Mouse (Mus musculus): ENCODE results near the gene Cxcl17. TPM values are rescaled to one million over a fixed set of nuclear protein-coding genes. Genes with fewer than 3 reads are reported as not detected.

Gene Cxcl17
- polyA plus RNA-seq, 1 experiment from 2014 or later: 0.80 TPM

DNA sequence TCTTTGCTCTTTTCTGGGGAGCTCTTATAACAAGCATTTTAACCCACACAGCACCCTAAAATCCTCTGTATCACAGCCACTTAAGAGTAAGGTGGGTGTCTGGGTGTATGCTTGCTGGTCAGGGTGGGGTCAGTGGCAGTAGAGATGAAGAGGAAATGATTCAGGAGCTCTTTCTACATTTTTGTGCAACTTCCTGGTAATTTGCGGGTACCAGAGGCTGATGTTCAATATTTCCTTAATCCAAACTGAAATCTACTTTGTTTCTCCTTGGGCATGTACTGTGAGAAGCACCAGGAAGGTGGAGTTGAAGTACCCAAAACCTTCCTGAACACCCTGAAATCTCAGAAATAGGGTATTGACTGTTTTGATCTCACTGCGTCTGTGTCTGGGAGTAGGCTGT is 24.0 kb upstream of the Cxcl17 start:
- Histone ChIP-seq H3K4me3 (replicated peaks; ENCODE audit: low read length) (no peak overlapping the region), H3K4me1 (replicated peaks; ENCODE audit: control insufficient read depth, insufficient read depth, low read length) (no peaks in the 10 kb centered on the region), H3K4me2 (replicated peaks) (no peak overlapping the region), H3K36me3 (replicated peaks; ENCODE audit: control insufficient read depth, insufficient read depth) (no peaks in the 10 kb centered on the region), H3K9me3 (ENCODE audit: control insufficient read depth, low read length) (no peaks in the 10 kb centered on the region), H3K9ac (no peak overlapping the region), H3K27me3 (ENCODE audit: control insufficient read depth, insufficient read depth, low read length) (no peaks in the 10 kb centered on the region), H3K27ac (no peak overlapping the region)
- ATAC-seq (ENCODE audit: low FRiP score) (no peak), DNase-seq (ENCODE audit: low spot score) (no peak)
- WGBS: 89% methylated on average over 2 of the region's 2 CpGs

DNA sequence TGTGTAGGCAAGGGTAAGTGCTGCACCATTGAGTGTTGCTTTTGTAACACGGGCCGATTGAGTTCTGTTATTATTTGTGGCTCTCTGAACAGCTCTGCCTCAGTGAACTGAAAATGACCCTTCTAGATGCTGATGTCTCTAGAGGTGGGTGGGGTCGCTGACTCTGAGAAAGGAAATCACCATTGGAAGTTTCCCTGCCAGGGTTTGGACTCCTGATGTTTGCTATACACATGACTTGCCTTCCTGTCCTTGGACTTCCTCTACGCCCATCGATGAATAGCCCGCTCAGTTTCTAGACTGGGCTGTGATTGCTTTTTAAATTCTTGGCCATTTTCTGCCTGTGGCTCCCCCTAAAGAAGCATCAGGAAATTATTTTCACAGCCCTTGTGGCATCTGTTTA is 23.5 kb upstream of the Cxcl17 start:
- no peak for DNase-seq (ENCODE audit: low spot score)
- 84% methylated on average over 6 of the region's 6 CpGs for WGBS
- Histone ChIP-seq H3K36me3 (replicated peaks; ENCODE audit: control insufficient read depth, insufficient read depth) (no peaks in the 10 kb centered on the region), H3K9ac (no peak overlapping the region), H3K4me3 (replicated peaks; ENCODE audit: low read length) (no peak overlapping the region), H3K4me1 (replicated peaks; ENCODE audit: control insufficient read depth, insufficient read depth, low read length) (no peaks in the 10 kb centered on the region), H3K27me3 (ENCODE audit: control insufficient read depth, insufficient read depth, low read length) (no peaks in the 10 kb centered on the region), H3K27ac (no peak overlapping the region), H3K4me2 (replicated peaks) (no peak overlapping the region), H3K9me3 (ENCODE audit: control insufficient read depth, low read length) (no peaks in the 10 kb centered on the region)
- no peak for ATAC-seq (ENCODE audit: low FRiP score)

DNA sequence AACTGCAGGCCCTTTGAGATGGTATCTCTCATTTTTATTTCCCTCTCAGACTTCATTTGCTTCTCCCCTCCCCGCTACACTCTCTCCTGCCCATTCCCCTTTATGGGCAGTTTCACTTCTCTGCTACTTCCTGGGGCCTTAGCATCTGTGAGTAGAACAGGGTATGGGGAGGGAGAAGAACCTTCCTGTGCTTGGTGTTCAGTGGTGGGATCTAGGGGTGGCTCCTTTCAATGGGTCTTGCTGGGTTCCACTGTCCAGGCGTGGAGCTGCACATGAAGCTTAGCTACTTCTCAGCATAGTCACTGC is 22.8 kb upstream of the Cxcl17 start:
- Histone ChIP-seq H3K4me1 (replicated peaks; ENCODE audit: control insufficient read depth, insufficient read depth, low read length) (no peaks in the 10 kb centered on the region), H3K4me3 (replicated peaks; ENCODE audit: low read length) (no peak overlapping the region), H3K27ac (no peak overlapping the region), H3K36me3 (replicated peaks; ENCODE audit: control insufficient read depth, insufficient read depth) (no peaks in the 10 kb centered on the region), H3K27me3 (ENCODE audit: control insufficient read depth, insufficient read depth, low read length) (no peaks in the 10 kb centered on the region), H3K9me3 (ENCODE audit: control insufficient read depth, low read length) (no peaks in the 10 kb centered on the region), H3K4me2 (replicated peaks) (no peak overlapping the region), H3K9ac (no peak overlapping the region)
- ATAC-seq (ENCODE audit: low FRiP score): no peak
- 94% methylated on average over 2 of the region's 2 CpGs for WGBS
- no peak for DNase-seq (ENCODE audit: low spot score)

DNA sequence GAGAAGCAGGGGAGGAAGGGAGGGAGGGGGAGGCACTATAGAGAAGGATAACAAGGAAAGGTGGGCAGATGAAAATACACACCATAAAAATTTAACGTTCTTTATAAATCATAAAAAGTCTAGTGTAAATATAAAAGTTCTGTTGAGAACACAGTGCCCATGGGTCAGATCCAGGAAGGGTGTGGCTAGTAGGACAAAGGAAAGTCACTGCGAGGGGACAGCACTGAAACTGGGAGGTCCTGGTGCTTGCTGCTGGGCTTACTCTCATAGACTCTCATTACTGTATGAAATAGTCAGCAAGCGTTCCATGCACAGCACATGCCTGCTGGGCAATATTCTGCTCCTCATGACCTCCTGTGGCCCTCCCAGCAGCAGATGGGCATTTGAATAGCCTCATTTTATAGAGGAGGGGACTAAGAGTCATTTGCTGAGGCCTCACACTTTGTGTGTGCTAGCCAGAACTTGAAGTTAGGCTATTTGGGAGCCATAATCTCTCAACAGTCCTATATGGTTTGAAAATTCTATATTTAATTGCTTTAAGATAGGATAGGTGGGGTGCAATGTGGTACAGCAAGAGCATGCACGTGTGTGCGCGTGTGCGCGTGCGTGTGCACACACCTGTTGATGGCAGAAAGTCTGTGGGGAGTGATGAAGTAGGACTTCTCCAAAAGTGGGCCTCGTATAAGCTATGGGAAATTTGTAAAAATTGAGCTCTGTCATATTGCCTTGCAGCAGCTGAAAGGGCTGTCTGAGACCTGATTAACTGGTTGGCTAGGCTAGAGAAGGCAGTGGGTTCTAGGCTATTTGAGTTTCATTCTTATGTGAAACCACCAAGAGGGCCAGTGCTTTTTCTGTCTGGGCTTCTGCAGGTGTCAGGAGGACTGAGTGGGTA is 22.2 kb upstream of the Cxcl17 start:
- no peak overlapping the region for H3K4me2 ChIP-seq (replicated peaks)
- ATAC-seq (ENCODE audit: low FRiP score): no peak
- no peak overlapping the region for H3K4me3 ChIP-seq (replicated peaks; ENCODE audit: low read length)
- no peak for DNase-seq (ENCODE audit: low spot score)
- H3K27ac ChIP-seq: no peak overlapping the region
- H3K9ac ChIP-seq: no peak overlapping the region
- H3K27me3 ChIP-seq (ENCODE audit: control insufficient read depth, insufficient read depth, low read length): no peaks in the 10 kb centered on the region
- no peaks in the 10 kb centered on the region for H3K36me3 ChIP-seq (replicated peaks; ENCODE audit: control insufficient read depth, insufficient read depth)
- no peaks in the 10 kb centered on the region for H3K9me3 ChIP-seq (ENCODE audit: control insufficient read depth, low read length)
- H3K4me1 ChIP-seq (replicated peaks; ENCODE audit: control insufficient read depth, insufficient read depth, low read length): no peaks in the 10 kb centered on the region
- WGBS: 86% methylated on average over 10 of the region's 10 CpGs

DNA sequence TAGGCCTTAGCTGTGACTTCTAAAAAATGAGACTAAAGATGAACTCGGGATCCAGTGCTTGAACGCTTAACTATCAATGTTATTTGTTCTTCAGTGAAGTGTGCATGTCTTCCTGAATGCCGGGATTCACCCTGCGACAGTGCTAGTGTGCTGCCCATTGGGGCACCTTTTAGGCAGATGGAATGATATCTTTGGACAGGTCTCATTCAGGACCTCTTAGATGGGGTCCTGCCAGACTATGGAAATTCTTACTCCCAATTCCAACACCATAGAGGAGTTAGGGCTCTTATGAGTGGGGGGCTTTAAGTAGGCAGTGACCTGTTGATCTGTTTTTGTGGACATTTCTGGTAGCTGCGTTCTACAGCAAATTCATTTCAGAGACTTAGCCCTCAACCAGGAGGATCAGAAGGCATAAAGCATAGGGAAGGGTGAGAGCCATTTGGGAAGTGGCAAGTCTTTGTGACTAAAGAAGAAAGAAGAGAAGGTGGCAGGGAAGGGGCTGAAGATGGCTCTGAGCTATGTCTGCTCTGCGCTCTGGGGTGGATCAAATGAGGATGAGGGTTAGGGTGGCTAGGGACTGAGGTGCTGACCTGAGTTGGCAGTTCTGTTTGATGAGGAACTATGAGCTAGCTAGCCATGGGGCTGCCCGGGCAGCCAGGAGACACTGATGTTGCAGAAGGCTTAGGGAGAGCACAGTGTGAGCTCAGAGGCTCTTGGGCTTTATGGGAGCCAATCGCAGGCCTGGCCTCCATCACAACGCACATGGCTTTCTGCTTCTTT is 21.3 kb upstream of the Cxcl17 start:
- 92% methylated on average over 9 of the region's 9 CpGs for WGBS
- Histone ChIP-seq H3K4me3 (replicated peaks; ENCODE audit: low read length) (no peak overlapping the region), H3K27ac (no peak overlapping the region), H3K9ac (no peak overlapping the region), H3K9me3 (ENCODE audit: control insufficient read depth, low read length) (no peaks in the 10 kb centered on the region), H3K27me3 (ENCODE audit: control insufficient read depth, insufficient read depth, low read length) (no peaks in the 10 kb centered on the region), H3K36me3 (replicated peaks; ENCODE audit: control insufficient read depth, insufficient read depth) (no peaks in the 10 kb centered on the region), H3K4me1 (replicated peaks; ENCODE audit: control insufficient read depth, insufficient read depth, low read length) (no peaks in the 10 kb centered on the region), H3K4me2 (replicated peaks) (no peak overlapping the region)
- DNase-seq (ENCODE audit: low spot score) (no peak), ATAC-seq (ENCODE audit: low FRiP score) (no peak)

DNA sequence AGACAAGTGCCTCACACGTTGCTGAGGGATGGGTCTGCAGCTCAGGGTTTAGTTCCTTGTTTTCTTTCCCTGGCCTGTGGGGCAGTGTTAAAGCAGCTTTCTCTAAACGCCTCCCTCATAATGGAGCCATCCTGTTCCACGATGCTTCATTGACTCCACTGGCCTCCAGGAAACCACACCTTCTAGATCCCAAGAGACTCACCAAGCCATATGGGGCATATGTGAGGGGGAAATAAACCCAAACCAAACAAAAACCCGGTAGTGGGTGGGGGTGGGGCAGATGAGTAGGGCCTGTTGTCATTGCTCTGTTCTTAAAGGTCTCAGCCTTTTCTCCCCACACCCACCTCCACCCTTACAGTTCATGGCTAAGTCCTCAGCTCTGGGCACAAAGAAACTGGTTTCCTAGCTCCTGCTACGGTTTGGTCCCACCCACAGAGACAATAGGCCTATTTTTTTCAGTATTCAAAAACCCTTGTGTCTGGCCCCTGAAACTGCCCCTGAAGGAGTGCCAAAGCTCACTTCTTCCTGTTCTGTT is 20.4 kb upstream of the Cxcl17 start:
- H3K36me3 ChIP-seq (replicated peaks; ENCODE audit: control insufficient read depth, insufficient read depth): no peaks in the 10 kb centered on the region
- H3K9ac ChIP-seq: no peak overlapping the region
- 11% methylated on average over 5 of the region's 5 CpGs for WGBS
- no peaks in the 10 kb centered on the region for H3K4me1 ChIP-seq (replicated peaks; ENCODE audit: control insufficient read depth, insufficient read depth, low read length)
- ATAC-seq (ENCODE audit: low FRiP score): no peak
- H3K27me3 ChIP-seq (ENCODE audit: control insufficient read depth, insufficient read depth, low read length): no peaks in the 10 kb centered on the region
- H3K4me3 ChIP-seq (replicated peaks; ENCODE audit: low read length): no peak overlapping the region
- H3K27ac ChIP-seq: no peak overlapping the region
- no peak for DNase-seq (ENCODE audit: low spot score)
- no peaks in the 10 kb centered on the region for H3K9me3 ChIP-seq (ENCODE audit: control insufficient read depth, low read length)
- H3K4me2 ChIP-seq (replicated peaks): no peak overlapping the region

DNA sequence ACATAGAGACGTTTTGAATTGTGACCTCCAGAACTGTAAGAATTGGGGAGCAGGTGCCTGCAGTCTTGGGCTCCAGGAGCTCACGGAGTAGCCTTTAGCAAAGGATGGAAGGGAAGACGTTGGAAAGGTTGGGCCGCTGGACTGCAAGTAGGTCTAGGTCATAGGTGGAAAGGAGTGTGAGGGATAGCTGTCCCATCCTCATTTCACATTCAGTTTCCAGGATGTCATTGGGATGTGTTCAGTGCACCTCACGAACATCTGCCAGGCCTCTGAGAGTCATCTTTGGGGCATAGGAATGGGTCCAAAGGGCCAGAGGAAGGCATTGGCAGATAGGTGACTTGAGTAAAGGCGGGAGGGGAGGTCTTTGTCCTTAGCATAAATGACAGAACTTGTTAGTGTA is 19.7 kb upstream of the Cxcl17 start:
- Histone ChIP-seq H3K9me3 (ENCODE audit: control insufficient read depth, low read length) (no peaks in the 10 kb centered on the region), H3K4me3 (replicated peaks; ENCODE audit: low read length) (no peak overlapping the region), H3K27me3 (ENCODE audit: control insufficient read depth, insufficient read depth, low read length) (no peaks in the 10 kb centered on the region), H3K27ac (no peak overlapping the region), H3K4me1 (replicated peaks; ENCODE audit: control insufficient read depth, insufficient read depth, low read length) (no peaks in the 10 kb centered on the region), H3K9ac (no peak overlapping the region), H3K4me2 (replicated peaks) (no peak overlapping the region), H3K36me3 (replicated peaks; ENCODE audit: control insufficient read depth, insufficient read depth) (no peaks in the 10 kb centered on the region)
- ATAC-seq (ENCODE audit: low FRiP score) (no peak), DNase-seq (ENCODE audit: low spot score) (no peak)
- WGBS: 91% methylated on average over 6 of the region's 6 CpGs

DNA sequence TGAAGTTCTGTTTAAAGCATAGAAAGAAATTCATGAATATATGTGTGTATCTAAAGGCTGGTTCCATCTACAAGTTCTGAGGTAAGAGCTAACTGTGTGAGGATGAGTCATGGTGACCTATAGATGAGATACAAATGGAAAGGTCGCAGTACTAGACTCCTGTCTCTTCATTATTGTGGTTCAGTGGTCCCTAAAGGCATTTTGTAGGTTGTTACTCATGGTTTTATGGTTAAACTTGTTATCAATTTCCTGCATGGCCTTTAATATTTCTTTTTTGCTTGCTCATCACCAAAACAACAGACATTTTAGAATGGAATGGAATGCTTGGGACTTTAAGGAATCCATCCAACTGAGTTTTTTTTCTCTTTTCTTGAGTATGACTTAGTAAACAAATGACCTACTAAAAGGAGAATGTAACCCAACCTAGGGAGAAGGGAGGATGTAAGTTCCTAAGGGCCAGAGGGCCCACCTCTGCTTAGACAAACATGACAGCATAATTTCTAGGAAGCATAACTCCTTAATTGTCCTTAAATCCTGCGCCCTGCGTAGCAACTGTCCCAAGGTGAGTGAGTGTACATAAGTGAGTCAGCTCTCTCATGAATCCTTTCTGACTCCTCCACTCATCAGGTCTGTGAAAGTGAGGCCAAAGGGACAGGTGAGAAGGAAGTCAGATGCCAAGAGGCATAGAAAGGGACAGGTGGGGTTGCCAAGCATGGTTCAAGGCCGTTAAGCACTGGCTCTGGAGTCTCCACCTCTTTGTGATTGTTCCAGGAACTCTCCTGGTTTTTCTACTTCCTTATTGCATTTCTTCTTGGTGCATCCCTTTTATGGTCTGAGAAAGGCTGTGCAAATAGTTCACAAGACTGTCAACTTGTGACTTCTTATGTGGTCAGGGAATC is 17.4 kb upstream of the Cxcl17 start:
- no peak overlapping the region for H3K4me2 ChIP-seq (replicated peaks)
- DNase-seq (ENCODE audit: low spot score): no peak
- no peak overlapping the region for H3K27ac ChIP-seq
- no peaks in the 10 kb centered on the region for H3K36me3 ChIP-seq (replicated peaks; ENCODE audit: control insufficient read depth, insufficient read depth)
- no peak overlapping the region for H3K4me3 ChIP-seq (replicated peaks; ENCODE audit: low read length)
- WGBS: 92% methylated on average over 4 of the region's 4 CpGs
- no peaks in the 10 kb centered on the region for H3K9me3 ChIP-seq (ENCODE audit: control insufficient read depth, low read length)
- H3K27me3 ChIP-seq (ENCODE audit: control insufficient read depth, insufficient read depth, low read length): no peaks in the 10 kb centered on the region
- H3K9ac ChIP-seq: no peak overlapping the region
- no peak for ATAC-seq (ENCODE audit: low FRiP score)
- no peaks in the 10 kb centered on the region for H3K4me1 ChIP-seq (replicated peaks; ENCODE audit: control insufficient read depth, insufficient read depth, low read length)

DNA sequence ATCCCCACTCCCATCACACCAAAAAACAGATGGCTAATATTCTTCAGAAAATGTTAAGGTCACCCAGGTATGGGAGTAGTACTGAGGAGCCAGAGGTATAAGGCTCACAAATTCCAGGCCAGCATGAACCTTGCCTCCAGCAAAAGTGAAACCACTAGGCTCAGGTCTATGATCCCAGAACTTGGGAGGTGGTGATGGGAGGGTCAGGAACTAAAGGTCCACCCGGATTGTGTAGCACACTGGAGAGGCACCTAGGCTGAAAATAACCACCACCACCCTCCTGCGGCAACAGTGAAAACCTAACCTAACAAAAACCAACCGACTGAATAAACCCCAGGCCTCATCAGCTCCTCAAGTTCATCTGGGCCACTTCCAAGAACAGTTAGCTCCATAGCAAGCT is 15.6 kb upstream of the Cxcl17 start:
- Histone ChIP-seq H3K27ac (no peak overlapping the region), H3K27me3 (ENCODE audit: control insufficient read depth, insufficient read depth, low read length) (no peaks in the 10 kb centered on the region), H3K4me3 (replicated peaks; ENCODE audit: low read length) (no peak overlapping the region), H3K36me3 (replicated peaks; ENCODE audit: control insufficient read depth, insufficient read depth) (no peaks in the 10 kb centered on the region), H3K9ac (no peak overlapping the region), H3K4me1 (replicated peaks; ENCODE audit: control insufficient read depth, insufficient read depth, low read length) (no peaks in the 10 kb centered on the region), H3K4me2 (replicated peaks) (no peak overlapping the region), H3K9me3 (ENCODE audit: control insufficient read depth, low read length) (no peaks in the 10 kb centered on the region)
- DNase-seq (ENCODE audit: low spot score) (no peak), ATAC-seq (ENCODE audit: low FRiP score) (no peak)
- WGBS: 87% methylated on average over 3 of the region's 3 CpGs

Data from hindbrain, embryonic 14.5 days (tissue).